Mouse (Mus musculus): ENCODE results near the gene Ear6. TPM values are rescaled to one million over a fixed set of nuclear protein-coding genes. Genes with fewer than 3 reads are reported as not detected.
"Not testable (repeated sequence)": the region's sequence is repeated elsewhere in the genome, so short reads cannot be mapped to it uniquely, and the experiment has no call there.

The Ear6 gene
- polyA plus RNA-seq (2014; fragmentation: Nextera tagmentation; extraction: Ambion mirVana) = not detected in 2 replicates

GRCm38 (mm10) chr14:51853399-51853798 lies at the start of gene Ear6:
Gene Ear6, plus strand, starts transcription at chr14:51853699.
- DNase-seq (ENCODE audit: low spot score) (no peak), ATAC-seq (replicated peaks; ENCODE audit: low FRiP score) (no peak)
- Histone ChIP-seq H3K4me1 (replicated peaks; ENCODE audit: control insufficient read depth, insufficient read depth, low read length) (no peaks in the 10 kb centered on the region), H3K9me3 (ENCODE audit: control insufficient read depth, low read length) (no peaks in the 10 kb centered on the region), H3K27me3 (ENCODE audit: control insufficient read depth, insufficient read depth, low read length) (no peaks in the 10 kb centered on the region), H3K4me3 (ENCODE audit: low read depth, low read length) (no peak within 1 kb of the TSS), H3K27ac (ENCODE audit: low read depth, low read length) (no peak within 1 kb of the TSS), H3K36me3 (ENCODE audit: control insufficient read depth, insufficient read depth, low read length) (no peaks in the 10 kb centered on the region), H3K9ac (ENCODE audit: low read length) (no peak within 1 kb of the TSS), H3K4me2 (ENCODE audit: low read depth, low read length, severe bottlenecking) (no peak within 1 kb of the TSS)

- no peak overlapping the region for H3K9ac ChIP-seq (ENCODE audit: low read length)
- no peaks in the 10 kb centered on the region for H3K4me1 ChIP-seq (replicated peaks; ENCODE audit: control insufficient read depth, insufficient read depth, low read length)
- no peaks in the 10 kb centered on the region for H3K36me3 ChIP-seq (ENCODE audit: control insufficient read depth, insufficient read depth, low read length)
- ATAC-seq (replicated peaks; ENCODE audit: low FRiP score) (no peak), DNase-seq (ENCODE audit: low spot score) (no peak)
- no peaks in the 10 kb centered on the region for H3K27me3 ChIP-seq (ENCODE audit: control insufficient read depth, insufficient read depth, low read length)
- H3K27ac ChIP-seq (ENCODE audit: low read depth, low read length) = no peak overlapping the region
- H3K9me3 ChIP-seq (ENCODE audit: control insufficient read depth, low read length) = no peaks in the 10 kb centered on the region
- no peak overlapping the region for H3K4me2 ChIP-seq (ENCODE audit: low read depth, low read length, severe bottlenecking)
- no peak overlapping the region for H3K4me3 ChIP-seq (ENCODE audit: low read depth, low read length)
- WGBS = 75% methylated on average over 1 of the region's 1 CpGs
These were observed 26.9 kb upstream of the Ear6 start for GRCm38 (mm10) chr14:51826625-51827024.

GRCm38 (mm10) chr14:51827842-51828241 lies 25.7 kb upstream of the Ear6 start:
- not testable (repeated sequence) for H3K27me3 ChIP-seq (ENCODE audit: control insufficient read depth, insufficient read depth, low read length); H3K4me1 ChIP-seq (replicated peaks; ENCODE audit: control insufficient read depth, insufficient read depth, low read length); H3K9me3 ChIP-seq (ENCODE audit: control insufficient read depth, low read length); H3K9ac ChIP-seq (ENCODE audit: low read length); H3K4me2 ChIP-seq (ENCODE audit: low read depth, low read length, severe bottlenecking); DNase-seq (ENCODE audit: low spot score); H3K36me3 ChIP-seq (ENCODE audit: control insufficient read depth, insufficient read depth, low read length); H3K4me3 ChIP-seq (ENCODE audit: low read depth, low read length); H3K27ac ChIP-seq (ENCODE audit: low read depth, low read length); ATAC-seq (replicated peaks; ENCODE audit: low FRiP score)
- WGBS = 42% methylated on average over 5 of the region's 5 CpGs

GRCm38 (mm10) chr14:51829188-51829587 lies 24.3 kb upstream of the Ear6 start:
- Histone ChIP-seq H3K36me3 (ENCODE audit: control insufficient read depth, insufficient read depth, low read length) (no peaks in the 10 kb centered on the region), H3K27me3 (ENCODE audit: control insufficient read depth, insufficient read depth, low read length) (no peaks in the 10 kb centered on the region), H3K4me3 (ENCODE audit: low read depth, low read length) (no peak overlapping the region), H3K4me1 (replicated peaks; ENCODE audit: control insufficient read depth, insufficient read depth, low read length) (no peaks in the 10 kb centered on the region), H3K27ac (ENCODE audit: low read depth, low read length) (no peak overlapping the region), H3K9me3 (ENCODE audit: control insufficient read depth, low read length) (no peaks in the 10 kb centered on the region), H3K9ac (ENCODE audit: low read length) (no peak overlapping the region), H3K4me2 (ENCODE audit: low read depth, low read length, severe bottlenecking) (no peak overlapping the region)
- WGBS = 85% methylated on average over 6 of the region's 6 CpGs
- DNase-seq (ENCODE audit: low spot score) (no peak), ATAC-seq (replicated peaks; ENCODE audit: low FRiP score) (no peak)

GRCm38 (mm10) chr14:51838480-51838879 lies 15.0 kb upstream of the Ear6 start:
- H3K9me3 ChIP-seq (ENCODE audit: control insufficient read depth, low read length); H3K27me3 ChIP-seq (ENCODE audit: control insufficient read depth, insufficient read depth, low read length); H3K4me2 ChIP-seq (ENCODE audit: low read depth, low read length, severe bottlenecking); ATAC-seq (replicated peaks; ENCODE audit: low FRiP score); H3K36me3 ChIP-seq (ENCODE audit: control insufficient read depth, insufficient read depth, low read length); H3K27ac ChIP-seq (ENCODE audit: low read depth, low read length); H3K4me1 ChIP-seq (replicated peaks; ENCODE audit: control insufficient read depth, insufficient read depth, low read length); DNase-seq (ENCODE audit: low spot score); H3K4me3 ChIP-seq (ENCODE audit: low read depth, low read length); H3K9ac ChIP-seq (ENCODE audit: low read length): not testable (repeated sequence)
- 26% methylated on average over 2 of the region's 2 CpGs for WGBS

GRCm38 (mm10) chr14:51842250-51842649 lies 11.2 kb upstream of the Ear6 start:
- WGBS = 79% methylated on average over 1 of the region's 1 CpGs
- DNase-seq (ENCODE audit: low spot score) (no peak), ATAC-seq (replicated peaks; ENCODE audit: low FRiP score) (no peak)
- Histone ChIP-seq H3K27me3 (ENCODE audit: control insufficient read depth, insufficient read depth, low read length) (no peaks in the 10 kb centered on the region), H3K36me3 (ENCODE audit: control insufficient read depth, insufficient read depth, low read length) (no peaks in the 10 kb centered on the region), H3K4me1 (replicated peaks; ENCODE audit: control insufficient read depth, insufficient read depth, low read length) (no peaks in the 10 kb centered on the region), H3K9me3 (ENCODE audit: control insufficient read depth, low read length) (no peaks in the 10 kb centered on the region), H3K9ac (ENCODE audit: low read length) (no peak overlapping the region), H3K4me3 (ENCODE audit: low read depth, low read length) (no peak overlapping the region), H3K4me2 (ENCODE audit: low read depth, low read length, severe bottlenecking) (no peak overlapping the region), H3K27ac (ENCODE audit: low read depth, low read length) (no peak overlapping the region)

GRCm38 (mm10) chr14:51842781-51843180 lies 10.7 kb upstream of the Ear6 start:
- no peaks in the 10 kb centered on the region for H3K9me3 ChIP-seq (ENCODE audit: control insufficient read depth, low read length)
- H3K27me3 ChIP-seq (ENCODE audit: control insufficient read depth, insufficient read depth, low read length) = no peaks in the 10 kb centered on the region
- H3K4me3 ChIP-seq (ENCODE audit: low read depth, low read length) = no peak overlapping the region
- no peak for DNase-seq (ENCODE audit: low spot score)
- no peak for ATAC-seq (replicated peaks; ENCODE audit: low FRiP score)
- H3K36me3 ChIP-seq (ENCODE audit: control insufficient read depth, insufficient read depth, low read length) = no peaks in the 10 kb centered on the region
- no peak overlapping the region for H3K9ac ChIP-seq (ENCODE audit: low read length)
- 83% methylated on average over 2 of the region's 2 CpGs for WGBS
- H3K4me1 ChIP-seq (replicated peaks; ENCODE audit: control insufficient read depth, insufficient read depth, low read length) = no peaks in the 10 kb centered on the region
- H3K27ac ChIP-seq (ENCODE audit: low read depth, low read length) = no peak overlapping the region
- H3K4me2 ChIP-seq (ENCODE audit: low read depth, low read length, severe bottlenecking) = no peak overlapping the region

GRCm38 (mm10) chr14:51843882-51844281 lies 9.6 kb upstream of the Ear6 start:
- Histone ChIP-seq H3K4me1 (replicated peaks; ENCODE audit: control insufficient read depth, insufficient read depth, low read length) (no peaks in the 10 kb centered on the region), H3K4me2 (ENCODE audit: low read depth, low read length, severe bottlenecking) (no peak overlapping the region), H3K36me3 (ENCODE audit: control insufficient read depth, insufficient read depth, low read length) (no peaks in the 10 kb centered on the region), H3K27ac (ENCODE audit: low read depth, low read length) (no peak overlapping the region), H3K9me3 (ENCODE audit: control insufficient read depth, low read length) (no peaks in the 10 kb centered on the region), H3K9ac (ENCODE audit: low read length) (no peak overlapping the region), H3K4me3 (ENCODE audit: low read depth, low read length) (no peak overlapping the region), H3K27me3 (ENCODE audit: control insufficient read depth, insufficient read depth, low read length) (no peaks in the 10 kb centered on the region)
- DNase-seq (ENCODE audit: low spot score) (no peak), ATAC-seq (replicated peaks; ENCODE audit: low FRiP score) (no peak)

GRCm38 (mm10) chr14:51846566-51846965 lies 6.9 kb upstream of the Ear6 start:
- Histone ChIP-seq H3K4me1 (replicated peaks; ENCODE audit: control insufficient read depth, insufficient read depth, low read length) (no peaks in the 10 kb centered on the region), H3K4me3 (ENCODE audit: low read depth, low read length) (no peak overlapping the region), H3K9me3 (ENCODE audit: control insufficient read depth, low read length) (no peaks in the 10 kb centered on the region), H3K27ac (ENCODE audit: low read depth, low read length) (no peak overlapping the region), H3K27me3 (ENCODE audit: control insufficient read depth, insufficient read depth, low read length) (no peaks in the 10 kb centered on the region), H3K4me2 (ENCODE audit: low read depth, low read length, severe bottlenecking) (no peak overlapping the region), H3K36me3 (ENCODE audit: control insufficient read depth, insufficient read depth, low read length) (no peaks in the 10 kb centered on the region), H3K9ac (ENCODE audit: low read length) (no peak overlapping the region)
- DNase-seq (ENCODE audit: low spot score) = no peak
- ATAC-seq (replicated peaks; ENCODE audit: low FRiP score) = no peak
- 78% methylated on average over 3 of the region's 3 CpGs for WGBS
